In the genomic region with DNA sequence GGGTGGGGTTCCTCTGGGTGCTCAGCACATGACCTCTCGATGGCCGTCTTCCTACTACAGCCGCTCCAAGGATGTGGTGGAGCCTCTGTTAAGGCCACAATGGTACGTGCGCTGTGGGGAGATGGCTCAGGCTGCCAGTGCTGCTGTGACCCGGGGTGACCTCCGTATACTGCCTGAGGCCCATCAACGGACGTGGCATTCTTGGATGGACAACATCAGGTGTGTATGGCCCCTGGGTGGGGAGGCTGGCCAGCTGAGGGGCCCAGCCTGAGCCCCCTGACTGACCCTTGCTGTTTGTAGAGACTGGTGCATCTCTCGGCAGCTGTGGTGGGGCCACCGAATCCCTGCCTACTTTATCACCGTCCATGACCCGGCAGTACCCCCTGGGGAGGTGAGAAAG, we compare ENCODE assay signal across 16 mouse cellular contexts. TPM values are rescaled to one million over a fixed set of nuclear protein-coding genes. Genes with fewer than 3 reads are reported as not detected.
"Had no signal": no experiment of that assay in that cellular context is flagged by ENCODE, and none has a peak within 500 bp of the region (broad histone marks: within the 10 kb centered on the region; RNA-seq: fewer than 3 reads in every experiment).

No protein-coding gene starts in this region.

- H3K27me3 ChIP-seq: limb, embryonic 12.5 days; lung, embryonic 15.5 days; neural tube, embryonic 12.5 days had no signal

- H3K27ac ChIP-seq: limb, embryonic 12.5 days; lung, embryonic 15.5 days; midbrain, embryonic 10.5 days; neural tube, embryonic 12.5 days had no signal

- H3K4me1 ChIP-seq: limb, embryonic 12.5 days; lung, embryonic 15.5 days; midbrain, embryonic 10.5 days had no signal

- H3K9me3 ChIP-seq: limb, embryonic 12.5 days; lung, embryonic 15.5 days; midbrain, embryonic 10.5 days; neural tube, embryonic 12.5 days had no signal

- H3K4me2 ChIP-seq: limb, embryonic 12.5 days; lung, embryonic 15.5 days; neural tube, embryonic 12.5 days had no signal

- DNase-seq: kidney, adult 11 months; kidney, adult 9 months; kidney, postnatal 14 days; layer of hippocampus, adult 9-11 months; layer of hippocampus, postnatal 36 days; lung, postnatal 36 days; midbrain, embryonic 14.5 days; right cerebral cortex, postnatal 4 days; spleen, adult 18-20 months; thymus, adult 18-20 months; thymus, postnatal 14 days had no signal

- H3K9ac ChIP-seq: limb, embryonic 12.5 days; lung, embryonic 15.5 days; neural tube, embryonic 12.5 days had no signal

- H3K4me3 ChIP-seq: limb, embryonic 12.5 days; lung, embryonic 15.5 days; midbrain, embryonic 10.5 days; neural tube, embryonic 12.5 days had no signal

RNA-seq across cellular contexts. Expression of gene Sapcd1, which starts 15.4 kb away (rescaled TPM):
- total RNA-seq: liver, adult 2 months had no signal
